In genomic region chr13:94064571-94064970, GRCm38 (mm10) we compare ENCODE assay signal across 14 mouse cellular contexts. TPM values are rescaled to one million over a fixed set of nuclear protein-coding genes. Genes with fewer than 3 reads are reported as not detected.
A peak's percentile ranks its signal among the peaks of the same experiment; 100 is the strongest.
DNase-seq lines count a peak whose midpoint lies in the region; ATAC-seq and TF ChIP-seq lines count a peak whose summit lies in the region.
"Had no signal": no experiment of that assay in that cellular context is flagged by ENCODE, and none has a peak within 500 bp of the region (broad histone marks: within the 10 kb centered on the region; RNA-seq: fewer than 3 reads in every experiment).

No protein-coding gene starts in this region.

- H3K4me2 ChIP-seq in kidney, embryonic 16.5 days (replicated peaks; ENCODE audit: low read depth, low read length) = 0 out of 2 replicates have a peak overlapping the region, but pooled peaks have one; percentile 1
- H3K4me2 ChIP-seq: hindbrain, embryonic 14.5 days had no signal

- H3K4me3 ChIP-seq in lung, adult 2 months (replicated peaks; ENCODE audit: extremely low read depth, low read depth, low read length) = no peak overlapping the region
- H3K4me3 ChIP-seq in kidney, embryonic 16.5 days (ENCODE audit: low read length) = no peak overlapping the region
- H3K4me3 ChIP-seq in hindbrain, embryonic 10.5 days = no peak overlapping the region

- H3K36me3 ChIP-seq in kidney, embryonic 16.5 days (ENCODE audit: insufficient read depth, low read length) = peaks cover 5% of the 10 kb centered on the region; the same call in 1 of the 2 replicates
- H3K36me3 ChIP-seq in hindbrain, embryonic 10.5 days = no peaks in the 10 kb centered on the region

- peak; percentile 12 to 46 for DNase-seq in lung, adult 18-20 months
- DNase-seq in lung, adult 2 months = no peak
- peak; percentile 26 to 55 for DNase-seq in heart, adult 9 months (ENCODE audit: low spot score in 2 of 2)
- DNase-seq in lung, postnatal 4 days = peak; percentile 46 to 76
- DNase-seq in T-cell, adult 2 months (ENCODE audit: low spot score) = no peak
- no peak for DNase-seq in hindbrain, embryonic 10.5 days (ENCODE audit: low spot score)
- DNase-seq in thymus, postnatal 10 days (ENCODE audit: low spot score in 2 of 2) = no peak
- DNase-seq: cerebellum, adult 9-11 months; midbrain, embryonic 14.5 days; thymus, adult 18-20 months had no signal

- no peak for ATAC-seq in kidney, embryonic 16.5 days (ENCODE audit: low FRiP score, low TSS enrichment)
- ATAC-seq: forebrain, embryonic 14.5 days had no signal

- no peak for TF ChIP-seq POLR2A in lung, adult 2 months (IDR thresholded peaks at IDR 0.05; ENCODE audit: borderline replicate concordance, extremely low read depth, low read depth, low read length)

- peaks cover 2% of the 10 kb centered on the region; the same call in 1 of the 2 replicates for H3K4me1 ChIP-seq in lung, adult 2 months (ENCODE audit: control insufficient read depth, insufficient read depth, low read length)
- peaks cover 94% of the 10 kb centered on the region for H3K4me1 ChIP-seq in kidney, embryonic 16.5 days (ENCODE audit: insufficient read depth, low read length)
- peaks cover 76% of the 10 kb centered on the region for H3K4me1 ChIP-seq in hindbrain, embryonic 10.5 days (replicated peaks)

- TF ChIP-seq CTCF in lung, adult 2 months (IDR thresholded peaks at IDR 0.05; ENCODE audit: insufficient read depth, low read length) = no peak

- H3K9me3 ChIP-seq in kidney, embryonic 16.5 days (ENCODE audit: low read length) = no peaks in the 10 kb centered on the region
- H3K9me3 ChIP-seq in hindbrain, embryonic 10.5 days = no peaks in the 10 kb centered on the region

- 37% methylated on average over 7 of the region's 7 CpGs for WGBS in lung, adult 2 months
- 24% methylated on average over 7 of the region's 7 CpGs for WGBS in kidney, embryonic 16.5 days
- 32% methylated on average over 7 of the region's 7 CpGs for WGBS in hindbrain, embryonic 10.5 days

- peak overlapping the region; percentile 52 for H3K27ac ChIP-seq in kidney, embryonic 16.5 days (ENCODE audit: low read length)
- no peak overlapping the region for H3K27ac ChIP-seq in hindbrain, embryonic 10.5 days
- H3K27ac ChIP-seq: hindbrain, embryonic 14.5 days had no signal

- no peaks in the 10 kb centered on the region for H3K27me3 ChIP-seq in kidney, embryonic 16.5 days (ENCODE audit: insufficient read depth, low read length)
- peaks cover 88% of the 10 kb centered on the region for H3K27me3 ChIP-seq in hindbrain, embryonic 10.5 days (ENCODE audit: insufficient read depth, poor library complexity, severe bottlenecking)
- H3K27me3 ChIP-seq: CH12.LX had no signal

- 0 out of 2 replicates have a peak overlapping the region, but pooled peaks have one; percentile 5 for H3K9ac ChIP-seq in kidney, embryonic 16.5 days (replicated peaks; ENCODE audit: low read length)
- H3K9ac ChIP-seq: hindbrain, embryonic 14.5 days had no signal

RNA-seq across cellular contexts. Expression of gene Lhfpl2, which starts 7.0 kb away (rescaled TPM):
- polyA plus RNA-seq in lung, adult 2 months (2012; rRNA removed) = 9.4 and 9.9 TPM in 2 replicates
- polyA plus RNA-seq in kidney, embryonic 16.5 days (2015; fragmentation: Nextera tagmentation; extraction: Ambion mirVana) = 91.2 and 96.0 TPM in 2 replicates
- polyA plus RNA-seq in hindbrain, embryonic 10.5 days (2016; fragmentation: Nextera tagmentation; extraction: Ambion mirVana) = 19.7 and 20.9 TPM in 2 replicates

Comparison
In these comparisons a context has a peak if more than half of its experiments do, and no peak if none do; other contexts are left out.
1. DNase-seq: peak in lung, adult 18-20 months (2 of 2), heart, adult 9 months (2 of 2) and lung, postnatal 4 days (2 of 2); none in lung, adult 2 months (single experiment), T-cell, adult 2 months (single experiment), hindbrain, embryonic 10.5 days (single experiment) and thymus, postnatal 10 days (0 of 2).